Mouse (Mus musculus) spleen, postnatal 10 days (tissue): ENCODE data around the gene Tns1.

ENCODE experiments used
- DNase-seq, 2 experiments: peaks; one replicate each; pipeline ENCODE4 v3.0.0; 2021 to 2022; ENCODE audit warnings: low spot score in 2 of 2

Tns1 gene

DNA sequence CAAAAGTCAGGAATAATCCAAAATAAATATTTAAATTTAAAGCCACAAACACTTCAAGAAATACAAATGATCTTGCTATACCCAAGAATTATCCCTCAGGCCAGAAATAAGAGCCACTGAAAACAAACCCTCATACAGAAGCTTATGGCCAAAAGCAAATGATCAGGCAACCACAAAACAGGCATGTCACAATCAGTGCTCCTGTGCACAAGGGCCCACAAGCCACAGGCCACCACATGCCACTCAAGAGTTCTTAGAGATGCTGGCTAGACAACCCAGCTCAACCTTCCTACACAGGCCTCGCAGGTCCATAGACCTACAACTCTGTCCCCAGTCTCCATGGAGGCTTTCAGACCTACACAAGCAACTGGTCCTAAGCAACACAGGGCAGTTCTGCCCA, 167.9 kb downstream of the Tns1 start:
- no peak for DNase-seq

DNA sequence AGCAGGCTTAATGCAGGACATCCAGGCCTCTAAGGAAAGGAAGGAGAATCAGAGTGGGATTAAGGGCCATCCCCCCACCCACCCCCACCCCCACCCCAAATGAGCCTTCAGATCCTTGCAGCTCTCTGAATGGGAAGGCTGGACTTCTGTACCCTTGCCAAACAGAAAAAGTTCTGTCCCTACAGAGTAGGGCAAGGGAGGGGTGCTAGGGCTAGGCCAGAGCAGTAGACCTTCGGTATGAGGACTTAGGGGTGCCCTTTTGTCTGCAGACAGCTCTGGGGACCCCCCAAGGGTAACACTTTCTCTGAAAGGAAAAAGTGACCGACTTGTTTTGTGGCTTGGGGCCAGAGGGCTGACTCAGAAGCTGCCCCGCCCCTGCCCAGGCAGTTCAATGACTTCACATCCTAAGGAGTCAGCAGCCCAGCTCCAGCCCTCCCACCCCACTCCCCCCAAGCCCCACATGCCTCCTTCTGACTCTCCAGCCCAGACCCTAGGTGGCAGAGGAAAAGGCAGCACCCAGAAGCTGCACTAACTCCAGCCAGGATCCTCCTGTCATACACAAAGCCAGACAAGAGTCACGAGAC, 168.9 kb downstream of the Tns1 start:
- no peak for DNase-seq

DNA sequence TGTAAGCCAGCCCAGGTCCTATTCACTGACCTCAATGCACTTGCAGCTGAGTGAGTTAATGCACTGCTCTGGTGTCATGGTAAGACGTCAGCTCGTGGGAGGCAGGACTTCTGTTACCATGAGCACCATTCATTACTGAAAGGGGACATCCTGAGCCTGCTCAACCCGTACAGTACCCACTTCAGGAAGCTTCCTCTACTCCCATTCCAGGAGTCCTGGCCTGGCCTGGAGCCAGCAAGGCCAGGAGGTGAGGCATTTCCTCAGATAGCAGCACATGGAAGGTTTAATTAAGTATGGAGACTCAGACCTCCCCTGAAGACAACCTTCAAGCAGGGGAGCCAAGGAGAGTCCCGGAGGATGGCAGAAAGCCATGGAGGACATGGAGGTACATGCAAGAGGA, 169.6 kb downstream of the Tns1 start:
- no peak for DNase-seq

DNA sequence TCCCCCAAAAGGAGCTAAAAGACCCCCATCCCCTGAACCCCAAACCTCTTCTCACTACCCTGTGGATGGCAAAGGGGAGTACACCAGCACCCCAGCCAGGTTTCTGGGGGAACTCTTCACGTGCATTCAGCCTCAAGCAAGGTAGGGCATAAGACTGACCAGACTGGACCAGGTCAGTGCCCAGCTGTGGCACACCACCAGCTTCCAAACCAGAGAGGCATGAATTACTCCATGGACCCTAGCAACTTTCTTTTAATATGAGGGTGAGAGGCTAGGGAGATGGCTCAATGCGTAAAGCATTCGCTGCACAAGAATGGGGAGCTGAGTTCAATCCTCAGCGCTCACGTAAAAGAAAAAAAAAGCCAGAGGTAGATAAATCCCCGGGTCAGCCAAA, 170.2 kb downstream of the Tns1 start:
- DNase-seq: no peak

DNA sequence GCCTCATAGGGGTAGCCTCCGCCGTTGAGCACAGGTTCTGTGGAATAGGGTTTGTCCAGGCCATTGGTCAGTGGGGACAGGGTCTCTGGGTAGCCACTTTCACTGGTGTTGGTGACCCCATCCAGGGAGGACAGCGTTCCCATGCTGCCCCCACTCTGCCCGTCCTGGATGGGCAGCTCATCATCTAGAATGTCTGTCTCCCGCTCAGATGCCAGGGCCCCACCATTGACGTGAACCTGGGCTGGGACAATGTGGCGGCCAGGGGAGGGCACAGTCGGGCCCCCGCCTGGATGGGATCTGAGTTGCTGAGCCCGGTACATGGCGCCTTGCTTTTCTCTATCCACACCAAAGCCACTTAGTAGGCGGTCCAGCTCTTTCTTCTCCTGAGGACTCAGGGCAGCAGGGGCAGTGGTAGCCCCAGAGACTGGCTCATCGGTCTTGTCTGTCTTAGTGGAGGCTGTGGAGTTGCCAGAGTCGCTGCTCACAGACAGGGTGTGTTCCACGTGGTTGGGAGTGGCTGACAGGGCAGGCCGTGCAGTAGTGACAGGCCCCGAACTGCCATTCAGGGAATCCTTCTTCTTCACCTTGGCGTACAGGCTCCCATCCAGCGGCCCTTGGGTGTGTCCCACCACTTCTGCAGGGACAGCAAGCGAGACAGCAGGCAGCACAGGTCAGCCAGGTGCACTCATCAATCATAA, 170.8 kb downstream of the Tns1 start:
- no peak for DNase-seq

DNA sequence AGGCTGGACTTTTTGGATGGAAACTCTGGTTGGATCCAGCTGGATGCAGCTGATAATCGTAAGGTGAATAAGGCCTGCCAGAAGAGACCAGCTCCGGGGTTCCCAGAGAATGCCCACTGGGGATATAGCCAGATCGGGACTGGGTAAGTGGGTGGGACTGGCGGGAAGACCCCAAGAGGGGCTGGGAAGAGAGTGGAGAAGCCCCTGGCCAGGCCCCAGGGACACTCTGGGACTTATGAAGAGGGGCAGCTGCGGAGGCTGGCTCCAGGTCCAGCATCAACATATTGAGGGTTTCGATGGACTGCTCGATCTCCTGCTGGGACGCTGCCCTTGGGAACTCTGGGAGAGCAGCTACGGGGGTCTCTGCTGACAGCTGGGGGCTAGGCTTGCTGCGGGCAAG, 171.7 kb downstream of the Tns1 start:
- DNase-seq: no peak

DNA sequence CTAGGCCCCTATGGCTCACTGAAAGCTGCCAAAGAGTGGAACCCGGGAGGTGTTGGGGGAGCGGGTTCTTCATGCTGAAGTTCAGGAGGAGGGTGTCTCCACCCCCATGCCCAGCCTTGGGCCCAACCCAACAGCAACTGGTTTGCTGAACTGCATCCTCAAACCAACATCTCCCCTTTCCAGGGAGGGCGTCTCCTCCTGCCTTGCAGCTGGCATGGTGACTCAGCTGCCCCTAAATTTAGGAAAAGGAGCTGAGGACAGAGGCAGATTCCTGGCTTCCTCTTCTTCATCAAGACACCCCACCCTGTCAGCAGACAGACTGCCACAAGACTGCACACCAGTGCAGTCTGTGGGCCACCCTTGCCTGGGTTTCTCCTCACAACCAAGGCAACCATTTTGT, 173.1 kb downstream of the Tns1 start:
- no peak for DNase-seq

DNA sequence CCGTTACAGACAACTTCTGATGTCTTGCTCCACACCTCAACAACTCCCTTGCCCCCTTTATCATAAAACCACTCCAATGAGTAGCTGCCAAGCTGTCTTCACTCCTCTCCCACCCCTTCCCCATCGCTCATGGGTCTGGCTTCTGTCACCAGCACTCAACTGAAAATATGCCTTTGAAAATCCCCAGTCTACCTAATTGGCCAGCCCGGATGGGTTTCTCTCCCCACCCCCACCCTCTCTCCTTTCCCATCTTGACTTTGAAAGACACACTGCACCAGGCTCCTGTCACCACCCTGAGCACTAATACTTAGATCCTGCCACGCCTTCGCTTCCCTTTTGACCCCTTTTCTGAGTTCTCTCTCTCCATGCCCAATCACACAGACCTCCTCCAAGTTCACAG, 175.5 kb downstream of the Tns1 start:
- no peak for DNase-seq

DNA sequence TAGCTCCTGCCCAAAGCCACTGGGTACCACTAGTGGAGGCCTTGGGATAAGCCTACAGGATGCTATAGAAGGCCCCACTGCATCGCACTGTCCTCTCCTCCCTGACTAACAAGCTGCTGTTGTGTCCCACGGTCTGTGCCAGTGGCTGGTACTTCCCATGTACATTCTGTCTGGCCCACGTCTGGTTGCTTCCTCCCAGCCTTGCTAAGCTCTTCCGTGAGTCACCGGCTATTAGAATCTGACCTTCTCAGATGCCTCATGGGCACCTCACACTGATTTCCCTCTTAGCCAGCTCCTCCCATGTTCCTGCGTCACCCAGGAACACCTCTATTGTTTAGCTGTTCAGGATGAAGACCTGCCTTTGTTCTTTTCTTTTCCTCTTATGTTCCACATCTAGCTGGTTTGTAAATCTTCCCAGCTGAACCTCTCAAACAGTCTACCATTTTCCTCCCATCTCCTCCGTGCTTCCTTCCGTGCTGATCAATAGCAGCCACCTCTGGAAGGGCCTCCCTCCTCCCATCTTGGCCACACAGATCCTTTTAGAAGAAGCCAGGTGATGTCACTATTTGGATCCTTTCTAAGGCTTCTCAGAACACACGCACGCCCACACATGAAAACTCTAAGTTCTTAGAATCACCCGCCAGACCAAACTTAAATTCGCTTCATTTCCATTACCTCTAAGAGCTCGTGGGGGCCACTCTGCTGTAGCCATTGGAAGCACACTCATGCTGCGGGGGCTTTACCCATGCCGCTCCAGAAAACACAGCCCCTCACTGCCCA, 176.5 kb downstream of the Tns1 start:
- DNase-seq: no peak

DNA sequence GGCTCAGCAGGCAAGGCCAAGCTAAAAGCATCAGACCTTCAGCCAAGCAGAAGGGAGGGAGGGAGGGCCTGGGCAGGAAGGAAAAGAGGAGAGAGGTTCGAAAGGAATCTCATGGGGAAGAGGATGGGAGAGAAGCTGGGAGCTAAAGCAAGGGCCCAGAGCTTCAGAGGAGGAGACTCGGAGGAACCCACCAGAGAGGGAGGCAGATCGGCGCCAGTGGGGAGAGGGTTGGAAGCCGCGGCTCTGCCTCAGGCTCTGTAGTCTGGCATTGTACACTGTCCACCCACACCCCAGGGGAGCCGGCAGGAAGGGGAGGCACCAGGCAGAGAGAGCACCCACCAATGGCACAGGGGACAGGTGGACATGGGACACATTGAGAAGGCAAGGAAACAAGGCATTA, 177.5 kb downstream of the Tns1 start:
- DNase-seq: no peak

DNA sequence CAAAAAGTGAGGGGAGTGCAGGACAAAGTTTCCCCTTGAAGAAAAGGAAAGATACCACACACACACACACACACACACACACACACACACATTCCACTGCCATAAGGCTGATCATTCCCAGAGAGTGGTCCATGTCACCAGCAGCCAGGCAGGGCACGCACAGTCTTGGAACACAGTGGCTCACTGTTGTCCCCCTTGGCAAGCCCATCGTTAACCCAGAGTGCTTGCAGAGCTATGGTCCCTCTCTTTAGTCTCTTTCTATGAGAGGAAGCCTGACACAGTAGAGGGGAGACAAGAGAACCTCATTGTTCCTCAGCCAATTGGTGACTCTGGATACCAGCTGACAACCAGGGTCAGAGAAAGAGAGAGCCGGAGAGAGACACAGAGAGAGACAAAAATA, 179.9 kb downstream of the Tns1 start:
- DNase-seq: no peak

DNA sequence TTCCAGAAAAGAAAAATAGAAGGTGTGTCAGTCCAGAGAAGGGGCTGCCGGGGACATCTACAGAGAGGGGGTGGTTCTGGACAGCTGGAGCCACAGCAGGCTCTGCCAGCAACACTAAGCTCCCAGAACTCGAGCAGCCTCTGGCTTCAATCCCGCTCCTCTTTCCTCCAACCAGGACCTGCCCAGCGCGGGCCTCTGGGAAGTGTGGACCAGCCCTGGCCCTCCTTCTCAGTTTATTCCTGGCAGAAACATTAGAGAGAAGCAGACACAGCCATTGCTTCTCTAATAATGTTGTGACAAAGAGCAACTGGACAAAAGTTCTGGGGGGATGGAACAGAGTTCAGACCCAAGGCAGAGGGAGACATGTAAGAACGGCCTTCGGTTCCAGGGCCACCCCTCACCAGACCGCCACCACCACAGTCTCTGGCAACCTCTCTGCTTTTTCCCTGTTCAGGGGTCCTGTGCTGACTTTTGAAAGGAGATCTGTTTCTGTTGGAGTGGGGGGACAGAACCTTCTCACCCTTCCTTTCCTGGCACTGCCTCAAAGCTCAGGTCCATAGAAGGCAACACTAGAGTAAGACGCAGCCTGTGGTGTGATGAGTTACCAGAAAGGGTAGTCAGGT, 180.5 kb downstream of the Tns1 start:
- no peak for DNase-seq

DNA sequence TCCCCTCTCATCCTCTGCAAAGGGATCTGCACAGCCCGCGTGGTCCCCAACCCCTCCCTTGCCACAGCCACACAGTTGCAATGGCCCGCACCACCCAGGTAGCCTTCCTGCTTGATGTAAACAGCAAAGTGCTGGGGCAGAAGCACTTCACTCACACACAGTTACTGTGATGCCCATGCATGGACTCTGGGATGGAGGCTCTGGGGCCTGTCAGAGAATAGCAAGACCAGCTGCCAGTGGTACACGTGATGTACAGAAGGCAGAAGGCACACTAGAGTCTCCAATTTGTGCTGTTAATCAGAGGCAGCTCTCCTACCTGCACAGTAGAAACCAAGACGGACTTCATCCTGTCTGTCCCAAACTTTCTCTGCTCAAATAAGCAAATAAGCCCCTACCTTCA, 181.0 kb downstream of the Tns1 start:
- DNase-seq: no peak

DNA sequence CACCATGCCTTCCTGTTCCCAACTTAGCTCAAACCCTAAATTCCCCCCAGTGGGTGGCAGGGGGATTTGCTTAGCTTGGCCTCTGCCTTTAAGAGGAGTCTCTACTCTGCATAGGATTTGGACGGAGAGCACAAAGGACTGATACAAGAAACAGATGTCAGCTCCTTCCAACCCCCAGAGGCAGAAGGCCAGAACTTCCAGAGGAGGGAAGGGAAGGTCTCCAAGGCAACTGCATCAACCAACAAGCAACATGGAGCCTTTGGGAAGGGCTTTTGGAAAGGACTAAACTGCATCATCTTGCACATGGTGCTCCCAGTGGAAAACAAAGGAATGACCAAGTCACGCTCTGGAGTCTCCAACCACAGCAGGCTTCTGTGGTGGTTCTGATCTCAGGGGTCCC, 182.0 kb downstream of the Tns1 start:
- no peak for DNase-seq

DNA sequence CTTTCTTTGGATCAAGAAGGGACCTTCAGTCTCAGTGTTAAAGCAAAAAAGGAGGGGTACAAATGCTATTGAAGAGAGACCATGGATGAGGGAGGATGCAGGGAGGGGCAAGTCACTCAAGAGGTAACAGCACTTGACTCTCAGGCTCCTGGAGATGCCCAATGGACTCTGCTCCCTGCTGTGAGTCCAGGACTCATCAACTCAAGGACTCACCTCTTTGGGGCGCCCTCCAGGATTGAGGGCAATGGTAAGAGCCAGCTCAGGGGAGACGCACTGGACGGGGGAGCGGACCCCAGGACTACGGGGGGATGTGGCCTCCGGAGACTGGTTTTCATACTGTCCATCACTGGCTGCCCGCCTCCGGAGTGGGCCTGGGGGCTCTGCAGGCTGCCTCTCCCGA, 182.6 kb downstream of the Tns1 start:
- no peak for DNase-seq

DNA sequence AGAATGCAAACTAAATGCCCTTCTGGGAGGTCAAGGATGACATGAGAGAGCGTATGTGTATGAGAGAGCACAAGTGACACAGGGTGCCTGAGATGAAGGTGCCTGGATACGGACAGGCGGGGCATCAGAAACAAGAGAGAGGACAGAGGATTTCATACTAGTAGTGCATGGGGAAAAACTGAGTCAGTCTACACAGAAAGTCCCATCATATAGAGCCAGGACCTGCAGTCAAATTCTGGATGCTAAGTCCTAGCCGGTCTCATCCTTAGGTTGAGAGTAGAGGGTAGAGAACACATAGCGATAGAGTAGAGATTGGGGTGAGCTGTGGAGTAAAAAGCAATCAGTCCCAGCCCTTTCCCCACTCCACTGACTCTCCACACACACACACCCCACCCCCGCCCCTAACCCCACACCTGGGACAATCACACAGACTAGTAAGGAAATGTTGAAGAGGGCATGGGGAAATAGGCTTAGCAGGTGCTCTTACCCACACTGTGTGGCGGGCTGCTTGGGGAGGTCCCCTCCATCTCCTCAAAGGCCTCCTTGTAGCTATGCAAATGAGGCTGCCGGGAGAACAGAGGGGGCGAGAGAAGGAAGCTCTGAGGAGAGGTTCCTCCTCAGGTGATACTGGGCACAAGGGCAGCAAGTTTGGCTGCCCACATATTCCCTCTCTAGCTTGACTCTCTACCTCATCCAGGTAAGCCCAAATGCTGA, 183.6 kb downstream of the Tns1 start:
- DNase-seq: peak in 1 of 2 experiments; percentile 45

DNA sequence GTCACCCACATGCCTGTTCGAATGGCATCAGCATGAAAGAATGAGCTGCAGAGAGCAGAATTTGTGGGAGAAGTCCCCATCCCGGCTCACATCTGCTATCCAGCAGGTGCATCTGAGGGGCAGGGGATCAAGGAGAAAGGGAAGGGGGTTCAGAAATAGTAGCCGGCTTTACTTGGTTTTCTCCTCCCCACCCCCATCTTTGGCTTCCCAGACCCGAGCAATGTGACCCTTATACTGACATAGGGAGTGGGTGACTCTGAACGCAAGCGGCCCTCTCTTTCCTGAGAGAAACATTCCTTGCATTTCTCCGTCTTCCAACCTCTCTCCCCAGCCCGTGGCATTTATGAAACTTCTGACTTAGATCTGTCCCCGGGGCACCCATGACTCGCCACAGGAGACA, 185.7 kb downstream of the Tns1 start:
- DNase-seq: no peak

DNA sequence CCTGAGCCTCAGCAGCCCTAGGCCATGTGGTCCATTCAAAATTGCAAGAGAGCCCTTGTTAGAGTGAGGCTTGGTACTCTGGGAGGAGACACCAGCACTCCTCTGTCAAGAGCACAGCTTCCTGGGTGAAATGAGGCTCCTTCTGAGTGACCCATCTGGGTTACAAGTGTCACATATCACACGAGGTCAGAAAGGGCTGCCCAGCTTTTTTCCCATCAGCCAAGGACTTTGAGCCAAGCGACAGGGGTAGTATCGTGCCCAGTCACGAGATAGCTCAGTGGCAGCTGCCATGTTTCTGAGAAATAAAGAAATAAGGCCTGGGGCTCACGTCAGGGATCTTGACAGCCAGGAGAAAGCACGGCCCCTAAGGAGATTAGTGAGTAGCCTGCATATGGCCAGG, 186.4 kb downstream of the Tns1 start:
- DNase-seq: no peak

DNA sequence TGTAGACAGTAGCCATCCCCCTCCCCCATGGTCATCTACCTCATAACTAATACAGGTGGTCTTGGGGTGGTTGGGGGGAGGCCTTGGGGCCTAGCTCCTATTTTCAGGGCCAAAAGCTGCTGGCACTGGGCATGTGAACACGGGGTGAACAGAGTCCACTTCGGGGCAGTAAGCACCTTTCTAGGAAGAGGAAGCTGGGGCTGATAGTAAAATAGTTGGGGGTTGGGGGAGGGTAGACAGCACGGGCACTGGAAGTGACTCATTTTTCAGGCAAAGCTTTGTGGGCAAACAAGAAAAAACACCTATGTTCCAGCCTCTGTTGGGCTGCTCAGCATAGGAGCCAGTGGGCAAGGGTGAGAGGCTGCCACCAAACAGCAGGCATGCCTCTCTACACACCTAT, 187.7 kb downstream of the Tns1 start:
- DNase-seq: no peak

DNA sequence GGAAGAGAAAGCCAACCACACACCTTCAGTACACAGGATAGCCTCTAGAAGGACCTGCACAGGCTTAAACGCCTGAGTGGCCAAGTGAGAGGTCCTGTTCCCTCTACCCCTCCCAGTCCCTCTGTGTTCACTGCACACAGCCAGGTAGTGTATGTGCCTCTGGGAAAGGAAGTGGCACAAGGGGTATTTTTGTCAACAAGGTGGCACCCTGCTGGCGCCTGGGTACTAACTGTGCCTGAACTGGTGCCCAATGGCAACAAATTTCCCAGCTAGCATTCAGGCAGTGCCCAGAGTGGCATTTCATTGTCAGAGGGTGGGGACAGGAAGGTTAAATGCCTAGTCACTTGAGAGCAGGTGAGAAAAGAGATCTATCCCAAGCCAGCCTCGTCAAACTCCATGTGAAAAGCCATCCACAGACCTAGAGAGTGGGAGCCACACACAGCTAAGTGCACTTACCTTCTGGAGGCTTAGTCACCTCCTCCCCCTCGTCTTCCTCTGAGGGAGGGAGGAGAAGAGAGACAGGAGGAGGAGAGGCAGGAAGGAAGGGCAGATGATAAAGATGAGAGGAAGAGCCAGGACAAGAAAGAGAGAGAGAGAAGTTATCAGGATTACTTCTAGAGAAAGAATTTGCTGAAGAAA, 188.7 kb downstream of the Tns1 start:
- DNase-seq: no peak

DNA sequence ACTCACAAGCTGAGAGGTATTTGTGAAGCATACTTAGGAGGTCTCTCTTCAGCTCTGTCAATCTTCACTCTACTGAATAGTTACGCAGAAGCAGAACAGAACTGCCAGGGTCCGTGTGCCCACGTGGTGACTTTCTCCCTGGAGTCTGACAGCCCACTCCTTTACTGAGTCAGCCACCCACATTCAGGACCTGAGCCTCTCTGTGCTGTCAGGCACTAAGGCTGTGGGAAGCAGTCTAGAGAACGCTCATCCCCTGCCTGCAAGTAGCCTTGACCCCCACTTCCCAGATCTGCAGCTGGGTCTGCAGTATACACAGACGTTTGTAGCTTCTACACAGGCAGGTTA, 191.1 kb downstream of the Tns1 start:
- no peak for DNase-seq
